Mouse (Mus musculus) left cerebral cortex, postnatal 4 days (tissue): ENCODE results near the gene 2700049A03Rik. TPM values are rescaled to one million over a fixed set of nuclear protein-coding genes. Genes with fewer than 3 reads are reported as not detected.
A peak's percentile ranks its signal among the peaks of the same experiment; 100 is the strongest.
"Not testable (repeated sequence)": the region's sequence is repeated elsewhere in the genome, so short reads cannot be mapped to it uniquely, and the experiment has no call there.

Experiments
- DNase-seq: peaks from one replicate; pipeline ENCODE4 v3.0.0-alpha.2; 2022
- intact Hi-C: fragments of 180-260 bp; cut with DNase I; formaldehyde crosslinking; loops from one replicate; pipeline ENCODE4 v1.15.1; 2025
- total RNA-seq, 2 experiments: library from RNA; stranded (reverse); gene quantifications; 2 replicates each; pipeline ENCODE4 v1.2.3; 2021

The 2700049A03Rik gene
- total RNA-seq = 10 to 100 TPM in 1 of 2 experiments, 1 to 10 TPM in 1; 9.5 to 10.2 TPM

DNA sequence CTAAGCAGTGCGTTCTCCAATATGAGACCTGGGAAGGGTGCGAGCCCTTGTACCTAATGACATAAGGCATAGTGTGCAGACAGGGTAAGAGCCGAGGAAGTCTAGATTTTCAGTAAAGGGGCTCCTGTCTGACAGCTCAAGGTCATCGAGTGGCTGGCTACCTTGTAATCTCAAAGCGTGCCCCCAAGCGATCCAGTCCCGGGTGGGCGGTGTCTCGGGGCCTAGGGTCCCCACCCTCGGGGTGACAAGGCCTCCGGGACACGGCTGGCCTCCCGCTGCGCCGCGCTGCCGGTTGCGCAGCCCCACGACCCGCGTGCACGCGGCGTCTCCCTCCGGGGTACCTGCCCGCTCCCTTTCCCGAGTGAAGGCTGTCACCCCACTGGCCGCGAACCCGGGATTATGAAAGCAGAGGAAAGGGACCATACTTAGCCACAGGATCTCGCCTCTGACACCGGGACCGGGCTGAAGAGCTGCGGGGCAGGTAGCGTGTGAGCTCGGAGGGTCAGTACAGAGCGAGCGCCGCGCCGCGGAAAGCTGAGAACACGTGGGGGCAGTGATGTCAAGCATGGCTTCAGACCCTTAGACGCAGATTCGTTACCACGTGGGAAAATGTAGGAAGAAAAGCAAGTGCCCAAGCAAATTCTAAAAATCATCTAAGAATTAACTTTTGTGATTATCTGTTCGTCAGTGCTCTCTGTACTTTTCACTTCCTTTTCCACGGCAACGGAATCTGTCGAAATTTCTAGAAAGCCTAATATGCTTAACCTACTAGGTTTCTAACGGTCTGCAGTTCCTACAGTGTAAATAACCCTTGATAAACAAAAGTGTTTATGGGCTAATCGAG, at the start of gene 2700049A03Rik, which contains the start of gene Timm9:
Gene 2700049A03Rik (plus strand): TSS at position 719 of the 844 bp plus-strand sequence.
Gene Timm9 (minus strand): TSS at position 555 of the 844 bp plus-strand sequence.
- intact Hi-C loops = no loop called here
- peak; percentile 80 for DNase-seq

DNA sequence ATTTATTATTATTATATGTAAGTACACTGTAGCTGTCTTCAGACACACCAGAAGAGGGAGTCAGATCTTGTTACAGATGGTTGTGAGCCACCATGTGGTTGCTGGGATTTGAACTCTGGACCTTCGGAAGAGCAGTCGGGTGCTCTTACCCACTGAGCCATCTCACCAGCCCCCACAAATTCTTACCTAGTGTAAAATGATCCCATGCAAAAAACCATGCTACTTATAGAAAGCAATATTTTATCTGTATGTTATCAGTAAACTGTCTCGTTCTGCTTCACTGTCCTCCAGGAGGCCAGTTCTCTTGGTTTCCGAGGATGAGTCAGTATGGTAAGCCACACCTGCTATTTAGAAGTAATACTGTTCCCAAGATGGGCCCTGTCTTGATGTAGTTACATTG, 32.4 kb upstream of the 2700049A03Rik start:
- DNase-seq, intact Hi-C loops: not testable (repeated sequence)

GRCm38 (mm10) chr12:71107216-71107771, 29.4 kb upstream of the 2700049A03Rik start:
- DNase-seq = no peak
- intact Hi-C loops = no loop called here

DNA sequence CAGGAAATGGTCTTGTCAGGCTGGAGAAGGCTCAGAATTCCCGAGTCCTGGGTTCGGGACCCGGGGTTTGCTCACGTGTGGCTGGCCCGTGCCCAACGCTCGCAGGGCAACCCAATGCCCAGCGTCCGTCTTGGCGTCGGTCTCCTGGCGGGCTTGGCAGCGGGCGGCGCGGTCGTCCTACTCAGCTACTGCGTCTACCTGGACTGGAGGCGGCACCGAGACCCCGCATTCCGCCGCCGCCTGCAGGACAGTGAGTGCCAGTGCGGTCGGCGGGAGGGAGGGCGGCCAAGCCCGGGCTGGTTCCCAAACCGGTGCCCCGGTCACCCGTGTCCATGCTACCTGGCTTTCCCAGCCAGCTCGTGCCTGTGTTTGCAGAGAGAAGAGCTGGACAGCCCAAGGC, 25.3 kb upstream of the 2700049A03Rik start, which contains the start of gene Tomm20l:
Gene Tomm20l (plus strand): TSS at position 98 of the 400 bp plus-strand sequence.
- peak; percentile 23 for DNase-seq
- intact Hi-C loops = no loop called here

DNA sequence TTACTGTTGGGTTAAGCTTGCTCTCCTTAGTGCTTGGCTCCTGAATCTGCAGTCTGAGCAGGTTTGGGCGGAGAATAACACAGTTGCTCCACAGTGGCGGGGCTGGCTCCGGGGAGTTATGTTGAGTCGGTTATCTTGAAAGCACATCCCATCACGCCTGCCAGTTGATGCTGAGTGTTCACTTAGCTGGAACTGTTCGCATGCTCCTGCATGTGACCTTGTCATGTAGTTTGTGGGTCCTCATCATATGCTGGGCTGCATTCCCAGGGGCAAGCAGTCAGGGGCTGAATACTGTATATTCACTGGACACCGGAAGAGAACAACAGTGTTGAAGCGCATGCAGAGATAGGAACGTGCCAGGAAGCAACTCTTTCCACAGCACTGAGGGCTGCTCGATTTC, 23.6 kb upstream of the 2700049A03Rik start:
- no peak for DNase-seq

DNA sequence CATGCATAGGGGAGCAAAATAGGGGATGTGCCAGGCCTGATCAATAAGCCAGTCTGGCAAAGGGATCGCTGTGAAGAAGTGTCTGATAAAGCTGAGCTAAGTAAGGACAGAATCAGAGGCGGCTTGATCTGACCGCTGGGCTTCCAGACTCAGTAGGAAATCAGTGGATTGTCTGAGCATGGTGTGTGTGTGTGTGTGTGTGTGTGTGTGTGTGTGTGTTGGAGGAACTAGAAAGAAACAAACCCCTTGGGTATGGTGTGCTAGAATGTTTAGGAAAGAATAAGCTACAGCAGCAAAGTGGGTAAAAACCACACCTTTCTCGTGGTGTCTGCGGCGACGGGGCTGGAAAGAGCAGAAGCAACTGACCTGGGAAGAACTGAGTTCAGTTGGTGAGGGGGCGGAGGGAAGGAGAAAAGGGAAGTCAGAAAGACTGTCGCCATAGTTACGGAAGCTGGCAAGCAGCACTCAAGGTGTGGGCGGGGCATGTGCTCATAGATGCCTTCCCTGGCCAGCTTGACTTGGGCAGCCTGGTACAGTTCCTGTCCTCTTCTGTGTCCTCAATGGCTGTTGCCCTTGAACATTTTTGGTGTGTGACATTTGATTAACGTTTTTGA, 22.9 kb upstream of the 2700049A03Rik start:
- intact Hi-C loops = no loop called here
- peak; percentile 51 for DNase-seq

More for the DNA sequence above, 23.6 kb upstream of the 2700049A03Rik start:
- intact Hi-C loops = no loop called here

GRCm38 (mm10) chr12:71116411-71116810, 20.2 kb upstream of the 2700049A03Rik start:
- intact Hi-C loops = no loop called here
- no peak for DNase-seq

GRCm38 (mm10) chr12:71122731-71123130, 13.9 kb upstream of the 2700049A03Rik start:
- intact Hi-C loops = no loop called here
- no peak for DNase-seq

DNA sequence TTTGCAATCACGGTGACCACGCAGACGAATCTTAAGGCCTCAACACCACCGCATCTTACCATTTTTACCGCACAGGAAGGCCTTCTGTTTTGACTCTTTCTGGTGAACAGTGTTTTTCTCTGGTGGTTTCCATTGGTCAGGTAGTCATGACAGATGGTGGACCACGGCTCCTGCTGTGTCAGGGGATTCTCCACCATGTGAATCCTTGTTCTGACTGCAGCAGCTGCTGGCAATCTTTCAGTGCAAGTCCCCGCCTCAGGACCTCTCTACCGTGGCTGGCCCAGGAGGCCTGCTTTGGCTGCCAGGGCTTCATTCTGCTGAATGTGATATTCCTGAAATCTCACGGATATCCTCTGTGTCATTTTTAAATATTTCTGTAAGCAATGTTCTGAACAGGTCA, 13.4 kb upstream of the 2700049A03Rik start:
- intact Hi-C loops = no loop called here
- peak; percentile 81 for DNase-seq

DNA sequence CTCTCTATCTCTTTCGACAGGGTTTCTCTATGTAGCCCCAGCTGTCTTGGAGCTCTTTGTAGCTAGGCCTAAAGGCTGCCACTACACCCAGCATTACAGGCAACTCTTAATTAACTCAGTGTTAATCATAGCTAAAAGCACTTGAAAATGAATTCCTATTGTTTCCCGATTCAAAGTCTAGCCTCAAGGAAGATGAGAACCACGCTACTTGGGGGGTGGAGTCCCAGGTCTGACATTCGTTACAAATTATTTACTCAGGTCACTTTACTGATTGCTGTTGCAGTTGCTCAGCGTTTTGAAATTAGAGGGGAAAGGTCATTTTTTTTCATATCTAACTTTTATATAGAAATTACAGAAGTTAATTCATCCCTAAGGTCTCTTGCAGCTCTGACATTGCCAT, 1.1 kb upstream of the 2700049A03Rik start:
- intact Hi-C loops = no loop called here
- DNase-seq = no peak

- peak; percentile 89 for DNase-seq
- intact Hi-C loops = no loop called here
These were observed 385 bp downstream of the 2700049A03Rik start for GRCm38 (mm10) chr12:71136974-71137491.

DNA sequence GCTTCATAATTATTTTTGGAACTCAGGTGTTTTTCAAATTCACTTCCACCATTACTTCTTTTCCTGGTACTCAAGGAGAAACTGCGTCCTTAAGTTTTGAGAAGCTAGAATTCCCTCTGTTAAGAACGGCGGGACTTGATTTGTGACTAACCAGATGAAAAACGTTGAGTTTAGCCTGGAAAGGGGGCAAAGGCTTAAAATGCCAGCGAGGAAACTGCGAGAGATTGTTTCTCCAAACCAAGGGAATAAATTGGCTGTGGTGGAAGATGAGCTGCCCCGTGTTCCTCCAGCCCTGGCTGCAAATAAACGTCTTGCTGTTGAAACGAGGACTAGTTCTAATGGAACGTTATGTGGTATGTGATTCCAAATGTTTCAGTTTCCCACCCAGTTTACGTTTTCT, 1.0 kb downstream of the 2700049A03Rik start:
- DNase-seq = no peak
- intact Hi-C loops = no loop called here

DNA sequence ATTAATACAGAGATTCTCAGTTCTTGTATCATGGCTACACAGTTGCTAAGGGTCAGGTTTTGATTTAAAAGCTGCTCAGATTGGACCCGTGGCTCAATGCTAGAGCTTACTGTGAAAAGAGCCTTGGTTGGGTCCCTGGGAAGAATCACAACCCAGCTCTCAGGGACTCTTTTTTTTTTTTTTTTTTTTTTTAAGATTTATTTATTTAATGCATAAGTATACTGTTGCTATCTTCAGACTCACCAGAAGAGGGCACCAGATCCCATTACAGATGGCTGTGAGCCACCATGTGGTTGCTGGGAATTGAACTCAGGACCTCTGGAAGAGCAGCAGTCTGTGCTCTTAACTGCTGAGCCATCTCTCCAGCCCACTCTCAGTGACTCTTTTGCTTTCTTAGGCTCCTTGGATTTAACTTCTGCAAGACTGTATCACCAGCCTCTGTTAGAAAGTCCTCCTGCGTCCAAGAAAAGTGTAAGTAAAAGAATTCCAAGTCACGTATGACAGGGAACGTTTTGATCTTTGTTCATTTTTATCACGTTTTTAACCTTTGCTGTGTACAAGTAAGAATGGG, 2.7 kb downstream of the 2700049A03Rik start:
- DNase-seq = no peak
- intact Hi-C loops = no loop called here

DNA sequence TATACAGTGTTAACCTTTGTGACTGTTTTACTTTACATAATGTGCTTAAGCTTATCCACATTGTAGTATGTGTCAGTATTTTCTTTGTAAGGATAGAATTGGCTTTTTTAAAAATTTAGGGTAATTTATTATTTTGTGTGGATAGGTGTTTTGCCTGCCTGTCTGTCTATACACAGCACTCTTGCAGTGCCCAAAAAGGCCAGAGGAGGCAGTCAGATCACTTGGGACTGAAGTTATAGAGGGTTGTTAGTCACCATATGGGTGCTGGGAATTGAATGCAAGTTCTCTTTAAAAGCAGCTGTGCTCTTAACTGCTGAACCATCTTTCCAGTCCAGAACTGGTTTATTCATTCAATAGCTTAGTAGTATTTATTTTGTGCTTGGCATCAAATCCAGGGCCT, 4.5 kb downstream of the 2700049A03Rik start:
- DNase-seq = no peak
- intact Hi-C loops = no loop called here

DNA sequence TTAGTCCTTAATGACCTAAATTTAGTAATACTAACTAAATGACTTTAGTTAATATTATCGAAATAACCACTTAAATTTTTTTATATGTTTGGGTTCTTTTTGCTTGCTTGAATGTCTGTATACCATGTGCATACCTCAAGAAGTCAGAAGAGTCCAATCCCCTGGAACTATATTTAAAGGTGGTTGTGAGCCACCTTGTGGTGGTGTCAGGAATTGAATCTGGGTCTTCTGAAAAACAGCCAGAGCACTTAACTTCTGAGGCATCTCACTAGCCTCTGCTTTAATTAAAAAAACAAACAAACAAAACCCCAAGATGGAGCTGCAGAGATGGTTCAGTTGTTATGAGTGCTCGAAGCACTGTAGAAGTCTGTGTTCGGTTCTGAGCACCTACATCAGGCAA, 11.0 kb downstream of the 2700049A03Rik start:
- intact Hi-C loops = no loop called here
- DNase-seq = peak; percentile 39

GRCm38 (mm10) chr12:71148801-71149200, 12.2 kb downstream of the 2700049A03Rik start:
- no peak for DNase-seq
- intact Hi-C loops = no loop called here

DNA sequence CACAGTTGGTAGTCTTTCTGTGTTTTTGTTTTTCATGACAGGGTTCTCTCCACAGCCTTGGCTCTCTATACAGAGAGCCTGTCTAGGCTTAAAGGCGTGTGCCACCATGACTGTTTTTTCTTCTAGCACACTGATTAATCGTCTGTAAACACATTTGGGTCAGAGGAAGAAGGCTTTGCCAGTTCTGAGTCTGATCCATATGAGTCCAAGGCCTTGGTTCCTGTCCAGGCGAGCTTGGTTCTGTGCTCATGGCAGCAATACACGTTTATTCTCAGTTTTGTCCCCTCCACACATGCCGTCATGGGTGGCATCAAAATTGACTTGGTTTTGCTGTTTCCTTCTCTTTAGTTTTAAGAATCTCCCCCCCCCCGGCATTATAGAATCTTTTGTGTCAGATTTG, 12.8 kb downstream of the 2700049A03Rik start:
- no peak for DNase-seq
- intact Hi-C loops = no loop called here

GRCm38 (mm10) chr12:71150167-71150566, 13.5 kb downstream of the 2700049A03Rik start:
- intact Hi-C loops = no loop called here
- DNase-seq = no peak

DNA sequence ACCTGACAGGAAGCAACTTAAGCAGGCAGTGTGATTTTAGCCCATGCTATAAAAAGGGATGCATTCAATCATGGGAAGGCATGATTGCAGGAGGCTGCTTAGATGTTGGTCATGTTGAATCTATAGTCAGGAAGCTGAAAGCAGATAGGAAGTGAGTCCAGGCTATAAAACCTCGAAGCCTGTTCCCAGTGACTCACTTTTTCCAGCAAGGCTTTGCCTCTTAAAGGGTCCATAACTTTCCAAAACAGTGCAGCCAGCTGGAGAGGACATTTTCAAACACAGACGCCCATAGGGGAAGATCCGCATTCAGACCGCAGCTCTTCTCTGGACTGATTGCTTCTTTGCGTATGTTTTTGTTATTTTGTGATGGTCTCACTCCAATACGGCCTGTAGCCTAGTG, 18.3 kb downstream of the 2700049A03Rik start:
- intact Hi-C loops = no loop called here
- no peak for DNase-seq

DNA sequence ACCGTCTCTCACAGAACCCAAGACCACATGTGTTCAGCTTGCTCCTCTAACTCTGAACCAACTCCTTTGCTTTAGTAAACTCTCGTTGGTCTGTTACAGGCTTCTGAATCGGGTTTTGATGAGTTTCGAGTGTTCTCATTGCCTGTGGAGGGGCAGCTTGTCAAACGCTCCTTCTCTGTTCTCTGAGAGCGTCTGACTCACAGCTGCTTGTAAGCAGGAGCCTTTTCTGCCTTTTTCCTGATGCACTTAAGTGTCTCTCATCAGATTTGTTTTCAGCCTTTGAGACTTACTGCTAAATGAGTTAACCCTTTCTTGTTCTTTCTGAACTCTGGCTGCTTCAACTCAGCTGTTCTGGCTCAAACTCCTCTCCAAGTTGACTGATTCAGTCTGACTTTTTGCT, 21.3 kb downstream of the 2700049A03Rik start:
- intact Hi-C loops = no loop called here

DNA sequence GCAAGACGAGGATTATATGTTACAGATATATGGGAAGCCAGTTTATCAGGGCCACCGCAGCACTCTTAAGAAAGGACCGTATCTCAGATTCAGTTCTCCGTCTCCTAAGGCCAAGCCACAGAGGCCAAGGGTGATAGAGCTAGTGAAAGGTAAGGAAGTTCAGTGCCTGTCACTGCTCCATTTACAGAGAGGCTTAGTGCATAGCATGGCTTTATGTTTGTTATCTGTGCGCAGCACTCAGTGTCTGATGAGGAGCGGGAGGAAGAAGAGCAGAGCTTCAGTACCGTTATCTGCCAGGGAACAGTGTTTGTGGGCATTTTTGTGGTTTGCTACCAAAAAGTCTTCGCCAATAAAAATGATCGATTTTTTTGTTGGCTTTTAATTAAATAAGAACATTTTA, 27.8 kb downstream of the 2700049A03Rik start:
- DNase-seq = no peak

More for the DNA sequence above, 21.3 kb downstream of the 2700049A03Rik start:
- DNase-seq = no peak

More for the DNA sequence above, 27.8 kb downstream of the 2700049A03Rik start:
- intact Hi-C loops = no loop called here
